23 mouse cellular contexts compared by ENCODE assay signal in genomic region chr8:10980876-10981275, GRCm38 (mm10). TPM values are rescaled to one million over a fixed set of nuclear protein-coding genes. Genes with fewer than 3 reads are reported as not detected.
DNase-seq lines count a peak whose midpoint lies in the region; ATAC-seq and TF ChIP-seq lines count a peak whose summit lies in the region.
"Had no signal": no experiment of that assay in that cellular context is flagged by ENCODE, and none has a peak within 500 bp of the region (broad histone marks: within the 10 kb centered on the region; RNA-seq: fewer than 3 reads in every experiment).

No protein-coding gene starts in this region.

- ATAC-seq in heart, postnatal 0 days (ENCODE audit: insufficient read depth, low read depth): 0 out of 2 replicates have a peak, but pooled peaks have one; percentile 10
- ATAC-seq: forebrain, embryonic 14.5 days; forebrain, embryonic 16.5 days had no signal

- no peaks in the 10 kb centered on the region for H3K9me3 ChIP-seq in heart, postnatal 0 days (replicated peaks; ENCODE audit: control insufficient read depth, low read length)
- H3K9me3 ChIP-seq: embryonic facial prominence, embryonic 13.5 days; embryonic facial prominence, embryonic 15.5 days; forebrain, embryonic 10.5 days; forebrain, embryonic 12.5 days had no signal

- no peak for TF ChIP-seq EP300 in heart, postnatal 0 days (IDR thresholded peaks at IDR 0.05; ENCODE audit: low read depth)

- 0 out of 2 replicates have a peak, but pooled peaks cover 10% of the 10 kb centered on the region for H3K27me3 ChIP-seq in heart, postnatal 0 days (ENCODE audit: control insufficient read depth, insufficient read depth, low read length)
- H3K27me3 ChIP-seq in splenic B cell, adult 2 months (ENCODE audit: control insufficient read depth, insufficient read depth, low read length, poor library complexity, severe bottlenecking): no peaks in the 10 kb centered on the region
- H3K27me3 ChIP-seq: embryonic facial prominence, embryonic 13.5 days; embryonic facial prominence, embryonic 15.5 days had no signal

- H3K4me3 ChIP-seq in heart, postnatal 0 days (ENCODE audit: low read depth, low read length): no peak overlapping the region
- H3K4me3 ChIP-seq: embryonic facial prominence, embryonic 13.5 days; embryonic facial prominence, embryonic 15.5 days; erythroblast, embryonic 14.5 days; forebrain, embryonic 10.5 days; forebrain, embryonic 12.5 days had no signal

- no peak overlapping the region for H3K4me2 ChIP-seq in heart, postnatal 0 days (ENCODE audit: low read depth, low read length)
- H3K4me2 ChIP-seq: embryonic facial prominence, embryonic 13.5 days; embryonic facial prominence, embryonic 15.5 days; forebrain, embryonic 12.5 days had no signal

- no peak for TF ChIP-seq CTCF in heart, postnatal 0 days (IDR thresholded peaks at IDR 0.05; ENCODE audit: low read depth)

- no peak overlapping the region for H3K27ac ChIP-seq in heart, postnatal 0 days (ENCODE audit: low read depth)
- H3K27ac ChIP-seq: embryonic facial prominence, embryonic 13.5 days; embryonic facial prominence, embryonic 15.5 days; forebrain, embryonic 10.5 days; forebrain, embryonic 12.5 days had no signal

- no peak overlapping the region for H3K9ac ChIP-seq in heart, postnatal 0 days (replicated peaks; ENCODE audit: low read depth, low read length)
- H3K9ac ChIP-seq: embryonic facial prominence, embryonic 13.5 days; embryonic facial prominence, embryonic 15.5 days; forebrain, embryonic 12.5 days had no signal

- WGBS in heart, postnatal 0 days: 86% methylated on average over 6 of the region's 6 CpGs

- peaks cover 21% of the 10 kb centered on the region for H3K36me3 ChIP-seq in heart, postnatal 0 days (replicated peaks; ENCODE audit: control insufficient read depth, insufficient read depth, low read length)
- H3K36me3 ChIP-seq in splenic B cell, adult 2 months (ENCODE audit: control insufficient read depth, insufficient read depth, low read length, poor library complexity, severe bottlenecking): 0 out of 2 replicates have a peak, but pooled peaks cover under 1% of the 10 kb centered on the region

- H3K4me1 ChIP-seq in heart, postnatal 0 days (ENCODE audit: control insufficient read depth, insufficient read depth): peaks cover 16% of the 10 kb centered on the region; the same call in 1 of the 2 replicates

- DNase-seq in heart, postnatal 0 days (ENCODE audit: low spot score): no peak
- DNase-seq in heart, adult 18-20 months: no peak
- peak; percentile 53 for DNase-seq in lung, postnatal 10 days
- no peak for DNase-seq in lung, postnatal 14 days
- peak; percentile 33 for DNase-seq in splenic B cell, adult 2 months (ENCODE audit: low read depth, low spot score)
- DNase-seq in urinary bladder, adult 18-20 months (ENCODE audit: low spot score in 2 of 2): no peak
- DNase-seq in layer of hippocampus, adult 8-10 months (ENCODE audit: low spot score in 2 of 2): no peak
- DNase-seq: adrenal gland, adult 8-10 months; adrenal gland, postnatal 14 days; adrenal gland, postnatal 36 days; cerebellum, adult 11-12 months; cerebellum, adult 8-10 months; cerebellum, adult 9-11 months; cerebellum, postnatal 14 days; cerebellum, postnatal 36 days; embryo, embryonic 11 days had no signal

RNA-seq across cellular contexts. Expression of gene Irs2, which starts 27.4 kb away (rescaled TPM):
- 39.3 and 53.4 TPM in 2 replicates for total RNA-seq in heart, postnatal 0 days (2014; rRNA removed; ENCODE audit: low replicate concordance)
- 1.6 and 2.0 TPM in 2 replicates for polyA plus RNA-seq in heart, postnatal 0 days (2015; fragmentation: Nextera tagmentation; extraction: Ambion mirVana)
- total RNA-seq in heart, adult 18-20 months (2021): 10 to 100 TPM; 17.8 to 18.5 TPM
- 10 to 100 TPM; 54.1 to 72.4 (median 64.9) TPM for total RNA-seq in layer of hippocampus, adult 8-10 months (2022)

Comparison
In these comparisons a context has a peak if more than half of its experiments do, and no peak if none do; other contexts are left out.
1. DNase-seq: peak in lung, postnatal 10 days (single experiment) and splenic B cell, adult 2 months (single experiment); none in heart, postnatal 0 days (single experiment), heart, adult 18-20 months (0 of 2), lung, postnatal 14 days (single experiment), urinary bladder, adult 18-20 months (0 of 2) and layer of hippocampus, adult 8-10 months (0 of 2).